Mouse (Mus musculus): ENCODE measurements around the gene 1700067P10Rik. TPM values are rescaled to one million over a fixed set of nuclear protein-coding genes. Genes with fewer than 3 reads are reported as not detected.

Gene 1700067P10Rik
- polyA plus RNA-seq, 1 experiment from 2014 or later = not detected

GRCm38 (mm10) chr17:48096321-48096720 lies 7.2 kb downstream of the 1700067P10Rik start:
- no peak for ATAC-seq (ENCODE audit: insufficient number of reproducible peaks, insufficient read depth, low FRiP score, low TSS enrichment, low read depth)
- peaks cover 69% of the 10 kb centered on the region for H3K4me1 ChIP-seq (replicated peaks)
- H3K4me2 ChIP-seq = peak overlapping the region; percentile 74
- peak overlapping the region; percentile 39 for H3K4me3 ChIP-seq (replicated peaks)
- no peak overlapping the region for H3K27ac ChIP-seq
- H3K9ac ChIP-seq (replicated peaks) = no peak overlapping the region
- peaks cover 70% of the 10 kb centered on the region for H3K27me3 ChIP-seq
- H3K36me3 ChIP-seq = no peaks in the 10 kb centered on the region
- peaks cover 9% of the 10 kb centered on the region; the same call in 1 of the 2 replicates for H3K9me3 ChIP-seq
- 4% methylated on average over 17 of the region's 17 CpGs for WGBS

- Histone ChIP-seq H3K4me1 (replicated peaks) (peaks cover 69% of the 10 kb centered on the region), H3K4me2 (peak overlapping the region; percentile 74), H3K27me3 (peaks cover 70% of the 10 kb centered on the region), H3K4me3 (replicated peaks) (peak overlapping the region; percentile 39), H3K9ac (replicated peaks) (peak overlapping the region; percentile 42), H3K9me3 (peaks cover 9% of the 10 kb centered on the region; the same call in 1 of the 2 replicates), H3K27ac (peak overlapping the region; percentile 50), H3K36me3 (no peaks in the 10 kb centered on the region)
- no peak for ATAC-seq (ENCODE audit: insufficient number of reproducible peaks, insufficient read depth, low FRiP score, low TSS enrichment, low read depth)
- under 1% methylated on average over 40 of the region's 41 CpGs for WGBS
Observed at GRCm38 (mm10) chr17:48097011-48097742, 8.1 kb downstream of the 1700067P10Rik start.

GRCm38 (mm10) chr17:48097743-48098527 lies 8.8 kb downstream of the 1700067P10Rik start:
- H3K27me3 ChIP-seq = peaks cover 73% of the 10 kb centered on the region
- H3K27ac ChIP-seq = peak overlapping the region; percentile 50
- peak overlapping the region; percentile 39 for H3K4me3 ChIP-seq (replicated peaks)

GRCm38 (mm10) chr17:48098528-48098890 lies 9.4 kb downstream of the 1700067P10Rik start:
- peak overlapping the region; percentile 39 for H3K4me3 ChIP-seq (replicated peaks)
- 1% methylated on average over 19 of the region's 19 CpGs for WGBS
- H3K27ac ChIP-seq = peak overlapping the region; percentile 26; the same call in 1 of the 2 replicates
- ATAC-seq (ENCODE audit: insufficient number of reproducible peaks, insufficient read depth, low FRiP score, low TSS enrichment, low read depth) = no peak
- peaks cover 65% of the 10 kb centered on the region for H3K4me1 ChIP-seq (replicated peaks)
- H3K36me3 ChIP-seq = no peaks in the 10 kb centered on the region
- H3K9ac ChIP-seq (replicated peaks) = no peak overlapping the region
- peak overlapping the region; percentile 74 for H3K4me2 ChIP-seq
- peaks cover 3% of the 10 kb centered on the region; the same call in 1 of the 2 replicates for H3K9me3 ChIP-seq
- H3K27me3 ChIP-seq = peaks cover 72% of the 10 kb centered on the region

More at GRCm38 (mm10) chr17:48097743-48098527, 8.8 kb downstream of the 1700067P10Rik start:
- no peak for ATAC-seq (ENCODE audit: insufficient number of reproducible peaks, insufficient read depth, low FRiP score, low TSS enrichment, low read depth)
- Histone ChIP-seq H3K4me2 (peak overlapping the region; percentile 74), H3K9me3 (peaks cover 9% of the 10 kb centered on the region; the same call in 1 of the 2 replicates), H3K4me1 (replicated peaks) (peaks cover 68% of the 10 kb centered on the region), H3K9ac (replicated peaks) (peak overlapping the region; percentile 42; the same call in 1 of the 2 replicates), H3K36me3 (no peaks in the 10 kb centered on the region)
- 1% methylated on average over 43 of the region's 43 CpGs for WGBS

GRCm38 (mm10) chr17:48099312-48099711 lies 10.2 kb downstream of the 1700067P10Rik start:
- no peaks in the 10 kb centered on the region for H3K36me3 ChIP-seq
- no peak overlapping the region for H3K27ac ChIP-seq
- peaks cover 63% of the 10 kb centered on the region for H3K27me3 ChIP-seq
- H3K4me2 ChIP-seq = peak overlapping the region; percentile 74; the same call in 1 of the 2 replicates
- peaks cover 61% of the 10 kb centered on the region for H3K4me1 ChIP-seq (replicated peaks)
- no peak for ATAC-seq (ENCODE audit: insufficient number of reproducible peaks, insufficient read depth, low FRiP score, low TSS enrichment, low read depth)
- 14% methylated on average over 11 of the region's 11 CpGs for WGBS
- H3K9me3 ChIP-seq = no peaks in the 10 kb centered on the region
- peak overlapping the region; percentile 39; the same call in 1 of the 2 replicates for H3K4me3 ChIP-seq (replicated peaks)
- no peak overlapping the region for H3K9ac ChIP-seq (replicated peaks)

- Histone ChIP-seq H3K9me3 (no peaks in the 10 kb centered on the region), H3K4me1 (replicated peaks) (peaks cover 47% of the 10 kb centered on the region), H3K9ac (replicated peaks) (no peak overlapping the region), H3K4me3 (replicated peaks) (peak overlapping the region; percentile 26), H3K36me3 (no peaks in the 10 kb centered on the region), H3K4me2 (peak overlapping the region; percentile 48), H3K27me3 (peaks cover 50% of the 10 kb centered on the region), H3K27ac (no peak overlapping the region)
- ATAC-seq (ENCODE audit: insufficient number of reproducible peaks, insufficient read depth, low FRiP score, low TSS enrichment, low read depth) = peak; percentile 49
- 12% methylated on average over 21 of the region's 21 CpGs for WGBS
Observed at GRCm38 (mm10) chr17:48100441-48101417, 11.6 kb downstream of the 1700067P10Rik start.

- H3K9ac ChIP-seq (replicated peaks) = no peak overlapping the region
- ATAC-seq (ENCODE audit: insufficient number of reproducible peaks, insufficient read depth, low FRiP score, low TSS enrichment, low read depth) = no peak
- 58% methylated on average over 4 of the region's 4 CpGs for WGBS
- no peak overlapping the region for H3K27ac ChIP-seq
- H3K27me3 ChIP-seq = 0 out of 2 replicates have a peak, but pooled peaks cover 3% of the 10 kb centered on the region
- H3K36me3 ChIP-seq = no peaks in the 10 kb centered on the region
- H3K9me3 ChIP-seq = no peaks in the 10 kb centered on the region
- H3K4me1 ChIP-seq (replicated peaks) = no peaks in the 10 kb centered on the region
- no peak overlapping the region for H3K4me3 ChIP-seq (replicated peaks)
- no peak overlapping the region for H3K4me2 ChIP-seq
Observed at GRCm38 (mm10) chr17:48107333-48107732, 18.2 kb downstream of the 1700067P10Rik start.

- Histone ChIP-seq H3K27me3 (no peaks in the 10 kb centered on the region), H3K4me3 (replicated peaks) (no peak overlapping the region), H3K4me1 (replicated peaks) (no peaks in the 10 kb centered on the region), H3K27ac (no peak overlapping the region), H3K9ac (replicated peaks) (no peak overlapping the region), H3K4me2 (no peak overlapping the region), H3K36me3 (no peaks in the 10 kb centered on the region), H3K9me3 (no peaks in the 10 kb centered on the region)
- WGBS = 58% methylated on average over 6 of the region's 6 CpGs
- no peak for ATAC-seq (ENCODE audit: insufficient number of reproducible peaks, insufficient read depth, low FRiP score, low TSS enrichment, low read depth)
Observed at GRCm38 (mm10) chr17:48107862-48108261, 18.7 kb downstream of the 1700067P10Rik start.

- no peak overlapping the region for H3K9ac ChIP-seq (replicated peaks)
- no peak overlapping the region for H3K27ac ChIP-seq
- WGBS = 76% methylated on average over 3 of the region's 3 CpGs
- H3K9me3 ChIP-seq = peaks cover 2% of the 10 kb centered on the region; the same call in 1 of the 2 replicates
- H3K4me2 ChIP-seq = no peak overlapping the region
- no peaks in the 10 kb centered on the region for H3K36me3 ChIP-seq
- H3K4me1 ChIP-seq (replicated peaks) = no peaks in the 10 kb centered on the region
- no peak for ATAC-seq (ENCODE audit: insufficient number of reproducible peaks, insufficient read depth, low FRiP score, low TSS enrichment, low read depth)
- no peak overlapping the region for H3K4me3 ChIP-seq (replicated peaks)
- no peaks in the 10 kb centered on the region for H3K27me3 ChIP-seq
Observed at GRCm38 (mm10) chr17:48108520-48108919, 19.4 kb downstream of the 1700067P10Rik start.

- Histone ChIP-seq H3K4me1 (replicated peaks) (no peaks in the 10 kb centered on the region), H3K4me3 (replicated peaks) (no peak overlapping the region), H3K4me2 (no peak overlapping the region), H3K27ac (no peak overlapping the region), H3K9me3 (peaks cover 8% of the 10 kb centered on the region; the same call in 1 of the 2 replicates), H3K27me3 (no peaks in the 10 kb centered on the region), H3K9ac (replicated peaks) (no peak overlapping the region), H3K36me3 (no peaks in the 10 kb centered on the region)
- WGBS = 54% methylated on average over 8 of the region's 8 CpGs
- no peak for ATAC-seq (ENCODE audit: insufficient number of reproducible peaks, insufficient read depth, low FRiP score, low TSS enrichment, low read depth)
Observed at GRCm38 (mm10) chr17:48110547-48111287, 21.6 kb downstream of the 1700067P10Rik start.
